Mouse (Mus musculus) kidney, adult 2 months (tissue): ENCODE data around the gene Gm16253.

ENCODE experiments used
- CTCF ChIP-seq: fragments of 200-500 bp; conservative IDR thresholded peaks from 2 replicates; pipeline ENCODE4 v1.5.1; 2011; ENCODE audit warnings: low read depth, mild to moderate bottlenecking, control low read depth, low read length, moderate library complexity, mixed read lengths; ENCODE audit not compliant: insufficient read depth, insufficient read length
- POLR2A ChIP-seq: fragments of 200-500 bp; IDR thresholded peaks from one replicate; pipeline ENCODE4 v1.6.1; 2011; ENCODE audit warnings: low read depth, low read length, control low read depth

DNA sequence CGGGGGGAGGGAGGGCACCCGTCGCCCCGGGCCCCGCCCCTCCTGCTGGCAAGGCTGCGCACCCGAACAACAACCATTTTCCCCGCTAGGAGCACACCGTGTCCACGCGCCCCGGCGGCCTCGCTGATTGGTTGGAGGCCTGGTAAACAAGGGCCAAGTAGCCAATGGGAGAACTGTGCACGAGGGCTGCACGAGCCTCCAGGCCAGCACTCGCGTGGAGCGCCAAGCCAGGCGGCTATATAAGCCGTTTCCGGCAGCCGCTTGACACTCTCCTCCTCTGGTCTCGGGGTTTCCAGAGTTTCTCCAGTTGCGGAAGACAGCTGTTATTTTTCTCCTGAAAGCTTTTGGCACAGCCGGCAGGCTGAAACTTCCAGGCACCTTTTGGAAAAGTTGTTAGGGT, 19.1 kb upstream of the Gm16253 start, which contains the start of gene Txnip:
- TF ChIP-seq POLR2A (peak; percentile 98), CTCF (peak; percentile 39; the same call in 1 of the 2 replicates)
